Mouse (Mus musculus) heart, postnatal 0 days (tissue): ENCODE measurements around the gene Atp2b4. TPM values are rescaled to one million over a fixed set of nuclear protein-coding genes. Genes with fewer than 3 reads are reported as not detected.

Source experiments
- ATAC-seq: fragments of 200-750 bp; cut with Nextera tagmentation; 2 replicates; pipeline ENCODE4 v1.8.0; 2017; ENCODE audit warnings: low read depth, moderate number of reproducible peaks, moderate library complexity; ENCODE audit not compliant: insufficient read depth
- DNase-seq: peaks from one replicate; pipeline ENCODE4 v3.0.0-alpha.2; 2016; ENCODE audit warnings: low spot score
- H3K27ac ChIP-seq: fragments of 300-500 bp; sonication (generic); 2 replicates; pipeline ENCODE4 v1.5.1; 2014; ENCODE audit warnings: low read depth, mild to moderate bottlenecking
- H3K27me3 ChIP-seq: fragments of 300-500 bp; sonication (generic); 2 replicates; pipeline ENCODE4 v1.6.1; 2014; ENCODE audit warnings: low read length, mixed read lengths; ENCODE audit not compliant: control insufficient read depth, insufficient read depth
- H3K36me3 ChIP-seq: fragments of 300-500 bp; sonication (generic); replicated peaks from 2 replicates; pipeline ENCODE4 v1.6.1; 2014; ENCODE audit warnings: low read length, mixed read lengths; ENCODE audit not compliant: control insufficient read depth, insufficient read depth
- H3K4me1 ChIP-seq: fragments of 300-500 bp; sonication (generic); 2 replicates; pipeline ENCODE4 v1.6.1; 2014; ENCODE audit warnings: antibody characterized with exemption; ENCODE audit not compliant: control insufficient read depth, insufficient read depth
- H3K4me2 ChIP-seq: fragments of 300-500 bp; sonication (generic); 2 replicates; pipeline ENCODE4 v1.6.1; 2014; ENCODE audit warnings: low read depth, mild to moderate bottlenecking, low read length, moderate library complexity
- H3K4me3 ChIP-seq: fragments of 300-500 bp; sonication (generic); 2 replicates; pipeline ENCODE4 v1.5.1; 2014; ENCODE audit warnings: low read depth, low read length
- H3K9ac ChIP-seq: fragments of 300-500 bp; sonication (generic); replicated peaks from 2 replicates; pipeline ENCODE4 v1.6.1; 2014; ENCODE audit warnings: low read depth, low read length, mixed read lengths
- H3K9me3 ChIP-seq: fragments of 300-500 bp; sonication (generic); replicated peaks from 2 replicates; pipeline ENCODE4 v1.6.1; 2016; ENCODE audit warnings: low read length; ENCODE audit not compliant: control insufficient read depth
- CTCF ChIP-seq: IDR thresholded peaks from 2 replicates; pipeline ENCODE4 v1.5.1; 2016; ENCODE audit warnings: antibody characterized with exemption, control low read depth, low read depth
- EP300 ChIP-seq: IDR thresholded peaks from 2 replicates; pipeline ENCODE4 v1.6.1; 2016; ENCODE audit warnings: antibody characterized with exemption, low read depth
- WGBS: fragments of 180-500 bp; shearing (Covaris S2); extraction: QIAGEN DNeasy Blood & Tissue Kit; methylation state at CpG from one replicate; pipeline ENCODE4 v1.1.7; 2014; 5-methylcytosine and 5-hydroxymethylcytosine counted together
- polyA plus RNA-seq: library from polyadenylated mRNA; unstranded; fragments of >200 nt; fragmentation: Nextera tagmentation; extraction: Ambion mirVana; gene quantifications from 2 replicates; pipeline ENCODE4 v1.2.1, GENCODE M21; 2015
- total RNA-seq: library from RNA; depleted of rRNA; stranded (reverse); fragments of >200 nt; gene quantifications from 2 replicates; pipeline ENCODE4 v1.2.3, GENCODE M21; 2014; ENCODE audit warnings: low replicate concordance

The Atp2b4 gene
- total and polyA plus RNA-seq, 2 experiments from 2014 or later, result 5.0 to 34.5 TPM

DNA sequence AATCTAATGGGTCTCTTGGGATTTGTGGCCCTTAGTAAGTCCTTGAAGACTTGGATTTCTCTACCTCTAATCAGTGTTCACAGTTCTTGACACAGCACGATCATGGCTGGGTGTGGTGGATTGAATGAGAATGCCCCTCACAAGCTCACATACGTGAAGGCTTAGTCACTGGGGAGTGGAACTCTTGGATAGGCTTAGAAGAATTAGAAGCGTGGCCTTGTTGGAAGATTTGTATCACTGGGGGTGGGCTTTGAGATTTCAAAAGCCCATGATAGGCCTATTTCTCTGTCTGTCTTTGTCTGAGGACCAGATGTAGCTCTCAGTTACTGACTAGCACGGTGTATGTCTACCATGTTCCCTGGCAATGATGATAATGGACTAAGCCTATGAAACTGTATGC is 10.8 kb downstream of the Atp2b4 start:
- Histone ChIP-seq H3K4me1 (0 out of 2 replicates have a peak, but pooled peaks cover 4% of the 10 kb centered on the region), H3K9me3 (no peaks in the 10 kb centered on the region), H3K27ac (no peak overlapping the region), H3K9ac (no peak overlapping the region), H3K4me2 (no peak overlapping the region), H3K4me3 (no peak overlapping the region), H3K27me3 (no peaks in the 10 kb centered on the region), H3K36me3 (no peaks in the 10 kb centered on the region)
- 84% methylated on average over 4 of the region's 4 CpGs for WGBS
- DNase-seq, result no peak
- ATAC-seq, result no peak
- no peak for TF ChIP-seq CTCF
- TF ChIP-seq EP300, result no peak

DNA sequence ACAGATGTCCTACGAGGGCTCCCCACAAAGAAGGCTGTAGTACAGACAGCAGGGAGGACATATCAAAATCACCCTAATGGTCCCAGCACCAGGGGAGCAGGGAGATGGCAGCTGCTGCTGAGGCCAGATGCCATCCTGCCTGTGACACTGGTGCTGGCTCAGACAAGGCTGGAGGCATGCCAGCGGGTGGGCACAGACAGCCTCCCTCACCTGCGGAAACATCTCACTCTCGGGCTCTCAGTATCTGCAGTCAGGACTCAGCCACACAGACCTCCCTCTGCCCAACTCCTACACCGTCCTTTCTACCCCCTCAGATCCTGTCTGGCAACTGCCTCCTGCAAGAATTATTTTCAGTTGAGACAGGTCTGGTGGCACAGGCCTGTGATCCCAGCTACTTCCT is 12.0 kb downstream of the Atp2b4 start:
- no peaks in the 10 kb centered on the region for H3K9me3 ChIP-seq
- H3K36me3 ChIP-seq, result no peaks in the 10 kb centered on the region
- H3K4me2 ChIP-seq, result no peak overlapping the region
- 61% methylated on average over 5 of the region's 5 CpGs for WGBS
- no peak overlapping the region for H3K9ac ChIP-seq
- DNase-seq (no peak), ATAC-seq (no peak)
- no peak for TF ChIP-seq EP300
- TF ChIP-seq CTCF, result no peak
- H3K27me3 ChIP-seq, result no peaks in the 10 kb centered on the region
- 0 out of 2 replicates have a peak, but pooled peaks cover 4% of the 10 kb centered on the region for H3K4me1 ChIP-seq
- H3K27ac ChIP-seq, result no peak overlapping the region
- H3K4me3 ChIP-seq, result no peak overlapping the region

DNA sequence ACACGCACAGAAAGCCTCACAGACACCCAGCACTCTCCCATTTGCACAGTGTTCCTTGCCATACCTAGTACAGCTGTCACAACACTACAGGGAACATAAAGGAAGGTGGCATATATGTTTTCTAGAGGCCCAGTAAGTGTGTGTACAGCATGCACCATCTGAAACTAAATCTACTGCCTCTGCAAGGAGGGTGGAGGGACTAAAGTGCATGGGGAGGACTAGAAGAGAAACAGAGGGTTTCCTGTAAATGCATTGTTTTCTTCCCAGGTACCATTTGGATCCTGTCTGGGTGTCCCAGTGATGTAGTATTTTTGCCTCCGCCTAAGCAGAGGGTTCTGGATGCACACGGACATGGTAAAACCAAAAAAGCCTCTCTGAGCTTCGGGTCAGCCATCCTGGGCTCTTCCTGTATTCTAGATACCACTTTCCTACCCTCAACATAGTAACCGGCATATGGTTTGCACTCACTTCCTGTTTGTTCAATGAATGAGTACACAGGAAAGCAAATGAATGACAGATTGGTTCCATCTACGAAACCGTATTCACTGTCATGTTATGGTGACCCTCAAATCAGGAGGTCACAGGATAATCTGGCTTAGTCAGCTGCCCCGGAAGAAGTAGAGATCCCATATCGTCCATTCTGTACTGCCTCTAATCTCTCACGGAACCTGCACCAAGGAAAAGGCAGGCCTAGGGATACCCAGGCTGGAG is 13.2 kb downstream of the Atp2b4 start:
- no peak for DNase-seq
- Histone ChIP-seq H3K4me2 (no peak overlapping the region), H3K4me1 (0 out of 2 replicates have a peak, but pooled peaks cover 4% of the 10 kb centered on the region), H3K36me3 (no peaks in the 10 kb centered on the region), H3K9me3 (no peaks in the 10 kb centered on the region), H3K9ac (no peak overlapping the region), H3K27me3 (no peaks in the 10 kb centered on the region), H3K4me3 (no peak overlapping the region), H3K27ac (no peak overlapping the region)
- TF ChIP-seq EP300 (no peak), CTCF (no peak)
- 65% methylated on average over 10 of the region's 10 CpGs for WGBS
- no peak for ATAC-seq

DNA sequence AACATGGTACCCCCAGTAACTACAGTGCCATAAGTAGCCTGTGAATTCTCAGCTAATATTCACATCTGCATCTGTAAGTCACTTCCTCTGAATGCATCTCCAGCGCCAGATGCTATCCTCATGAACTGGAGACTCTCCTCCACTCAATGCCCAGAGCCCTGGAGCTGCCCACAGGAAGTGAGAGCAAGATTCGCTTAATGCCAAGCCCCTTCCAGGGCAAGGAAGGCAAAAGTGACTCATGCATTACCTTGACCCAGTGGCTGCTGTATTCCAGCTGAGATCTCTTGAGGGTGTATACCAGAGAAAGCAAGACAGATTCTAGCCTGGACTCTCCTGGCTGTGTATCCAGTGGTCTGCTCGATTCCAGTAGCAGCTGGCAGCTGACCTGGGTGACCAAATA is 16.2 kb downstream of the Atp2b4 start:
- Histone ChIP-seq H3K9me3 (no peaks in the 10 kb centered on the region), H3K27me3 (no peaks in the 10 kb centered on the region), H3K4me3 (no peak overlapping the region), H3K36me3 (no peaks in the 10 kb centered on the region), H3K4me2 (no peak overlapping the region), H3K27ac (no peak overlapping the region), H3K9ac (no peak overlapping the region), H3K4me1 (0 out of 2 replicates have a peak, but pooled peaks cover 4% of the 10 kb centered on the region)
- no peak for DNase-seq
- no peak for ATAC-seq
- 75% methylated on average over 3 of the region's 3 CpGs for WGBS
- no peak for TF ChIP-seq CTCF
- no peak for TF ChIP-seq EP300

DNA sequence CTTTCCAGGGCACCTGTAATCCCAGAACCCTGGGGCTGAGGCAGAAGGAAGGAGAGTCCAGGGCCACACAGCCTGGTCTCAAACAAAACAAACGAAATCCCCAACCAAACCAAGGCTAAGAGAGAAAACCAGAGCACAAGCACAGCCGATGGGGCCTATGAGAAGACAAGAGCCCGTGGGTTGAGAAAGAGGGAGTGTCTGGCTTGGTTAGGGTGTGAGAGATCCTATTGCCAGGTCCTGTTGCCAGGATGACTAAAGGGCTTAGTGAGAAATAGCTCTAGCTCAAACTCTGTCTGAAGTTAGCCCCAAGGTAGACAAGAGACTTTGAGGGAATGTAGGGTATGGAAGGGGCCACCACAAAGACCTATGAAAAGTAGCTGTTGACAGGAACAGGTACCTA is 19.3 kb downstream of the Atp2b4 start:
- ATAC-seq (no peak), DNase-seq (no peak)
- no peak overlapping the region for H3K9ac ChIP-seq
- TF ChIP-seq CTCF, result no peak
- TF ChIP-seq EP300, result no peak
- WGBS, result 55% methylated on average over 3 of the region's 3 CpGs
- H3K9me3 ChIP-seq, result no peaks in the 10 kb centered on the region
- no peak overlapping the region for H3K27ac ChIP-seq
- H3K27me3 ChIP-seq, result no peaks in the 10 kb centered on the region
- H3K4me1 ChIP-seq, result 0 out of 2 replicates have a peak, but pooled peaks cover 5% of the 10 kb centered on the region
- no peaks in the 10 kb centered on the region for H3K36me3 ChIP-seq
- H3K4me3 ChIP-seq, result no peak overlapping the region
- H3K4me2 ChIP-seq, result no peak overlapping the region

DNA sequence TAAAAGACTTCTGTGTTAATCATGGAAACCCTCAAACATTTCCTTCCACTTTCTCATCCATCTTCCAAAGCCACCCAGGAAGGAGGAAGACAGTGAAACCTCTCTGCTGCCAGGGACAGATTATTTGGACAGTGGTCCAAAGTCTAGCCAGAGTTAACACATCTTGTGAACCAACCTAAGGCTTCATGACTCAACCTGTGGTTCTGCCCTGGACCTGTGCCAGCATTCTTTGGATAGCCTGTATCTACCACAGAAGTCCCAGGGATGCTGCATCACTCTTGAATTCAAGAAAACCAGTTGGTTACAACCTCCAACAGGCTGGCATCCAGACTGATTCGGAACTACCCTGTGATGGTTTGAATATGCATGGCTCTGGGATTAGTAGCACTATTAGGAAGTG is 21.8 kb downstream of the Atp2b4 start:
- Histone ChIP-seq H3K27ac (no peak overlapping the region), H3K4me3 (no peak overlapping the region), H3K9me3 (no peaks in the 10 kb centered on the region), H3K4me2 (no peak overlapping the region), H3K27me3 (no peaks in the 10 kb centered on the region), H3K4me1 (0 out of 2 replicates have a peak, but pooled peaks cover 5% of the 10 kb centered on the region), H3K9ac (no peak overlapping the region), H3K36me3 (no peaks in the 10 kb centered on the region)
- ATAC-seq (no peak), DNase-seq (no peak)
- TF ChIP-seq CTCF, result no peak
- TF ChIP-seq EP300, result no peak
- 93% methylated on average over 1 of the region's 1 CpGs for WGBS
